Mouse (Mus musculus): Measurements from ENCODE around the gene Gigyf1. TPM values are rescaled to one million over a fixed set of nuclear protein-coding genes. Genes with fewer than 3 reads are reported as not detected.

Gene Gigyf1
- polyA plus RNA-seq, 1 experiment: 45.3 TPM

DNA sequence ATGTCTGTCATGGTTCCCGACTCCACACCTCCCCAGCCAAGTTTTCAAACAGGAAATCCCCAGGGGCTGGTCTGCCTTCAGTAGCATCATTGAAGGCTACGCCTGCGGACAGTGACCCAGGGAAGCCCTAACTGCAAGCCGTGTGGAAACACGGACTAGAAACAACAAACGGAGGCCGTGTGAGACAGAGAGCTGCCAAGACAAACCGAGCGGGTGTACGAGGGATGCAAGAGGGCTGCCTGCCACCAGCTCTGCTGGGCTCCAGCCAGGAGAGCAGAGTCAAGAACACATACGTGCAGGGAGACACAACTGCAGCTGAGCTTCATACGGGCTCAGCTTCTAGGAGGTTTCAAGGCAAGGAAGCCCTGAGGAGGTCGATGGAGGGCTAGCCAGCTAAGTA, 24.5 kb upstream of the Gigyf1 start:
- no peak for DNase-seq
- 50% methylated on average over 13 of the region's 13 CpGs for WGBS

DNA sequence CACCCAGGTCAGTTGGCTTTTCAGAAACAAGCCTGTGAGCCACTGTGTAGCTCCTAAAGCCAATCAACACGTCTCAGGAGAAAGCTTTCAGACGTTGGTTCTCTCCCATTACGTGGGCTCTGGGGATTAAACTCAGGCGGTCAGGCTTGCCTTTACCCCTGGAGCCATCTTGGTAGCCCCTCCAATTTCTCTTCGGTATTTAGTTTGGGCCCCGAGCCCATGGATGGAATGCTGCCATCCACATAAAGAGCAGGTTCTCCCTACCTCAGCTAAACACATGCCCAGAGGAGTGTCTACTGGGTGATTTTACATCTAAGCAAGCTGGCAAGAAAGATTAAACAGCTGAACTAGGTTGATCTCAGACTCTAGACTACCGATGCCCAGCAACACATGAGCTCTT, 18.2 kb upstream of the Gigyf1 start:
- TF ChIP-seq CTCF (IDR thresholded peaks at IDR 0.05; ENCODE audit: insufficient read depth, low read length): no peak
- no peak for TF ChIP-seq POLR2A (IDR thresholded peaks at IDR 0.05; ENCODE audit: borderline replicate concordance, extremely low read depth, low read depth, low read length)
- 88% methylated on average over 7 of the region's 7 CpGs for WGBS
- DNase-seq: no peak
- no peaks in the 10 kb centered on the region for H3K4me1 ChIP-seq (ENCODE audit: control insufficient read depth, insufficient read depth, low read length)
- H3K4me3 ChIP-seq (replicated peaks; ENCODE audit: extremely low read depth, low read depth, low read length): no peak overlapping the region

More for the DNA sequence above, 24.5 kb upstream of the Gigyf1 start:
- no peaks in the 10 kb centered on the region for H3K4me1 ChIP-seq (ENCODE audit: control insufficient read depth, insufficient read depth, low read length)
- TF ChIP-seq POLR2A (IDR thresholded peaks at IDR 0.05; ENCODE audit: borderline replicate concordance, extremely low read depth, low read depth, low read length): no peak
- no peak overlapping the region for H3K4me3 ChIP-seq (replicated peaks; ENCODE audit: extremely low read depth, low read depth, low read length)

- DNase-seq: peak; percentile 100
- H3K4me3 ChIP-seq (replicated peaks; ENCODE audit: extremely low read depth, low read depth, low read length): peak within 1 kb of the TSS; percentile 98
- 1% methylated on average over 64 of the region's 64 CpGs for WGBS
- no peaks in the 10 kb centered on the region for H3K4me1 ChIP-seq (ENCODE audit: control insufficient read depth, insufficient read depth, low read length)
- TF ChIP-seq CTCF (IDR thresholded peaks at IDR 0.05; ENCODE audit: insufficient read depth, low read length) (peak; percentile 79), POLR2A (IDR thresholded peaks at IDR 0.05; ENCODE audit: borderline replicate concordance, extremely low read depth, low read depth, low read length) (peak; percentile 84; the same call in 1 of the 2 replicates)
Observed at GRCm38 (mm10) chr5:137501709-137502666, 16.4 kb upstream of the Gigyf1 start, which contains the start of gene Pop7. TSS of gene Pop7 (minus strand) at chr5:137502518.

- H3K4me3 ChIP-seq (replicated peaks; ENCODE audit: extremely low read depth, low read depth, low read length): peak overlapping the region; percentile 95
- under 1% methylated on average over 30 of the region's 30 CpGs for WGBS
- TF ChIP-seq POLR2A (IDR thresholded peaks at IDR 0.05; ENCODE audit: borderline replicate concordance, extremely low read depth, low read depth, low read length) (peak; percentile 57; the same call in 1 of the 2 replicates), CTCF (IDR thresholded peaks at IDR 0.05; ENCODE audit: insufficient read depth, low read length) (peak; percentile 70)
- H3K4me1 ChIP-seq (ENCODE audit: control insufficient read depth, insufficient read depth, low read length): no peaks in the 10 kb centered on the region
- no peak for DNase-seq
Observed at GRCm38 (mm10) chr5:137502667-137503110, 15.7 kb upstream of the Gigyf1 start.

DNA sequence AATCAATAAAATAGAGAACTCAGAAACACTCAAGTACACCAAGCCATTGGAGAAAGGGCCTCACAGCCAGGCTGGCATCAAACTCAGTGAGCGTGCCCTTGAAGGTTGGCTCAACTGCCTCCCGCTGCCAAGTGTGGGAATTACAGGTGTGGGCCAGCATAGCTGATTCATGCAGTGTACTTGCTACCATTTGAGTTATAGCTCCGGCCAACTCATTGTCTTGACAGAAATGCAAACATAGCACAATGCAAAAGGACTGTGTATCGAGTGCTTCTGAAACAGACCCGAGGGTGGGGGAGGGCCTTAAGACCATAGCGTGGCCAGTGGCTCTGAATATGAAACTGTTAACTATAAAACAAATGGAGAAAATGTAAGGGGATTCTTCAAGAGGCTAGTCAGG, 14.3 kb upstream of the Gigyf1 start:
- TF ChIP-seq CTCF (IDR thresholded peaks at IDR 0.05; ENCODE audit: insufficient read depth, low read length): peak; percentile 37; the same call in 1 of the 2 replicates
- no peak for TF ChIP-seq POLR2A (IDR thresholded peaks at IDR 0.05; ENCODE audit: borderline replicate concordance, extremely low read depth, low read depth, low read length)
- DNase-seq: no peak
- Histone ChIP-seq H3K4me1 (ENCODE audit: control insufficient read depth, insufficient read depth, low read length) (no peaks in the 10 kb centered on the region), H3K4me3 (replicated peaks; ENCODE audit: extremely low read depth, low read depth, low read length) (no peak overlapping the region)
- WGBS: 57% methylated on average over 6 of the region's 6 CpGs

GRCm38 (mm10) chr5:137510014-137510501, 8.3 kb upstream of the Gigyf1 start:
- peak overlapping the region; percentile 82 for H3K4me3 ChIP-seq (replicated peaks; ENCODE audit: extremely low read depth, low read depth, low read length)
- peaks cover 30% of the 10 kb centered on the region for H3K4me1 ChIP-seq (ENCODE audit: control insufficient read depth, insufficient read depth, low read length)
- peak; percentile 87 for DNase-seq
- 3% methylated on average over 22 of the region's 52 CpGs for WGBS
- TF ChIP-seq CTCF (IDR thresholded peaks at IDR 0.05; ENCODE audit: insufficient read depth, low read length): no peak
- TF ChIP-seq POLR2A (IDR thresholded peaks at IDR 0.05; ENCODE audit: borderline replicate concordance, extremely low read depth, low read depth, low read length): no peak; the same call in 1 of the 2 replicates

DNA sequence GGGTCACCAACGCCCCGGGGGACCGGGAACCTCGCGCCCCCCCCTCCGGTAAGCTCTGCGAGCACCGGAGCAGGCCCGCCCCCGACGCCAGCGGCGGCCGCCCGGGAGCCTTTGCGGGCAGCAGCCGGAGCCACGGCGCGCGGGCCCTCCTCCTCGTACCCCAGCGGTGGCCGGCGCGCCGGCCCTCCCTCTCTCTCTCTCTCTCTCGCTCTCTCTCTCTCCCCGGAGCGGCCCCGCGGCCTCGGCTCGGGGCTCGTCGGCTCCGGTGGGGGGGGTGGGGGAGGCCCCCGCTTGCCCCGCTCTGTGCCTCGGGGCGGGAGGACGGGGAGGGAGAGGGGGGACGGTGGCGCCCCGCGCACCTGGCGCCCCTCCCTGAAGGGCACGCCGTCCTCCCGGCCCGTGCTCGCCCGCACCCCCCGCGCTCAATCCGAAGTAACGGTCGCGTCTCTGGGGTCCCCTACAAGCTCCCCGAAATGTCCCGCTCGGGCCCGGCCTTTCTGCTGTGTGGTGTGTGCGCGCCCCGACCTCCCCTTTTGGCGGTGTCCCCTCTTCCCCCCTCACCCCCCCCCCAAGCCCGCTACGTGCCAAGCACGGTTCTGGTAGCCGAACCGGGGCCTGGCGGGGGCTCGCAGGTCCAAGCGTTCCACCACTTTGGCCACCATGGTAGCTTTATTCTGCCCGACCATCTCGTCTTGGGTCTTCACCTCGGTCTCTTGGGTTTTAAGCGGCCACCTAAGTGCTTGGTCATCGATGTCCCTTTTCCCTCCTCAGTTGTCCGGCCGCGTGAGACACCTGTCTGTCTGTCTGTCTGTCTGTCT, 7.6 kb upstream of the Gigyf1 start:
- peak; percentile 28 for DNase-seq
- TF ChIP-seq CTCF (IDR thresholded peaks at IDR 0.05; ENCODE audit: insufficient read depth, low read length) (no peak), POLR2A (IDR thresholded peaks at IDR 0.05; ENCODE audit: borderline replicate concordance, extremely low read depth, low read depth, low read length) (no peak)
- Histone ChIP-seq H3K4me1 (ENCODE audit: control insufficient read depth, insufficient read depth, low read length) (peaks cover 30% of the 10 kb centered on the region), H3K4me3 (replicated peaks; ENCODE audit: extremely low read depth, low read depth, low read length) (peak overlapping the region; percentile 82)
- 1% methylated on average over 62 of the region's 83 CpGs for WGBS

- WGBS: 58% methylated on average over 3 of the region's 3 CpGs
- Histone ChIP-seq H3K4me3 (replicated peaks; ENCODE audit: extremely low read depth, low read depth, low read length) (peak overlapping the region; percentile 6), H3K4me1 (ENCODE audit: control insufficient read depth, insufficient read depth, low read length) (peaks cover 30% of the 10 kb centered on the region)
- no peak for DNase-seq
- TF ChIP-seq POLR2A (IDR thresholded peaks at IDR 0.05; ENCODE audit: borderline replicate concordance, extremely low read depth, low read depth, low read length): no peak
- no peak for TF ChIP-seq CTCF (IDR thresholded peaks at IDR 0.05; ENCODE audit: insufficient read depth, low read length)
Observed at GRCm38 (mm10) chr5:137511706-137512105, 6.6 kb upstream of the Gigyf1 start.

All from lung, adult 2 months (tissue).